Mouse (Mus musculus) stomach, embryonic 16.5 days (tissue): ENCODE results near the gene Zdhhc6. TPM values are rescaled to one million over a fixed set of nuclear protein-coding genes. Genes with fewer than 3 reads are reported as not detected.

Experiments used
- ATAC-seq: fragments of 200-750 bp; cut with Nextera tagmentation; 2 replicates; pipeline ENCODE4 v1.8.0; 2017; ENCODE audit warnings: moderate number of reproducible peaks, moderate TSS enrichment; ENCODE audit not compliant: insufficient read depth, low FRiP score
- H3K27ac ChIP-seq: fragments of 300-500 bp; sonication (generic); 2 replicates; pipeline ENCODE4 v1.5.1; 2014; ENCODE audit warnings: low read length
- H3K27me3 ChIP-seq: fragments of 300-500 bp; sonication (generic); 2 replicates; pipeline ENCODE4 v1.6.1; 2014; ENCODE audit warnings: low read length, control low read depth, mixed read lengths; ENCODE audit not compliant: control insufficient read depth, insufficient read depth
- H3K36me3 ChIP-seq: fragments of 300-500 bp; sonication (generic); 2 replicates; pipeline ENCODE4 v1.6.1; 2014; ENCODE audit warnings: low read length; ENCODE audit not compliant: control insufficient read depth, insufficient read depth
- H3K4me1 ChIP-seq: fragments of 300-500 bp; sonication (generic); 2 replicates; pipeline ENCODE4 v1.6.1; 2014; ENCODE audit warnings: low read length, control low read depth, mixed read lengths; ENCODE audit not compliant: control insufficient read depth, insufficient read depth
- H3K4me2 ChIP-seq: fragments of 300-500 bp; sonication (generic); 2 replicates; pipeline ENCODE4 v1.6.1; 2014; ENCODE audit warnings: low read depth, low read length, mixed read lengths
- H3K4me3 ChIP-seq: fragments of 300-500 bp; sonication (generic); replicated peaks from 2 replicates; pipeline ENCODE4 v1.5.1; 2014; ENCODE audit warnings: mild to moderate bottlenecking, low read length
- H3K9ac ChIP-seq: fragments of 300-500 bp; sonication (generic); 2 replicates; pipeline ENCODE4 v1.6.1; 2014; ENCODE audit warnings: low read length
- H3K9me3 ChIP-seq: fragments of 300-500 bp; sonication (generic); replicated peaks from 2 replicates; pipeline ENCODE4 v1.6.1; 2016; ENCODE audit warnings: low read length, control low read depth; ENCODE audit not compliant: control insufficient read depth
- WGBS: fragments of 180-500 bp; shearing (Covaris S2); extraction: QIAGEN DNeasy Blood & Tissue Kit; methylation state at CpG from one replicate; pipeline ENCODE4 v1.1.7; 2014; 5-methylcytosine and 5-hydroxymethylcytosine counted together
- polyA plus RNA-seq: library from polyadenylated mRNA; unstranded; fragments of >200 nt; fragmentation: Nextera tagmentation; extraction: Ambion mirVana; gene quantifications from 2 replicates; pipeline ENCODE4 v1.2.1, GENCODE M21; 2015

Gene Zdhhc6
- polyA plus RNA-seq, 1 experiment from 2014 or later = 85.8 TPM

DNA sequence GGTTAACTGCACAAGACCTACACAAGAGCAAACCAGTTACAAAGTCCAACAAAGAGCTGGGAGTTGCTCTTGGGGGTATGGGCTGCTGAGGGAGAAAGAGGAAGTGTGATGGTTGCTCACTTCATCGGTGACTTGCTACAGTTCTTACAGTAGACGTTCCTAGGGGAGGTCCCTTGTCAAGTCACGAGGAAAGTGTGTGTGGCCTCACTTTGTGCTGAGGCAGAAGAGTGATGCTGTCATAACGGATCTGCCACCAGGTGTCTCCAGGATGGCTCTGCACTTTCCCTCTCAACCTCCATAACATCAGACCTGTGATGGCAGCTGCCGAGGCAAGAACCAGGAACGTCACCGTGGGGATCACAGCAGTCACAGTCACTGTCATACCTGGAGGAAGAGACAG, 88.7 kb downstream of the Zdhhc6 start:
- no peaks in the 10 kb centered on the region for H3K27me3 ChIP-seq
- 74% methylated on average over 7 of the region's 7 CpGs for WGBS

DNA sequence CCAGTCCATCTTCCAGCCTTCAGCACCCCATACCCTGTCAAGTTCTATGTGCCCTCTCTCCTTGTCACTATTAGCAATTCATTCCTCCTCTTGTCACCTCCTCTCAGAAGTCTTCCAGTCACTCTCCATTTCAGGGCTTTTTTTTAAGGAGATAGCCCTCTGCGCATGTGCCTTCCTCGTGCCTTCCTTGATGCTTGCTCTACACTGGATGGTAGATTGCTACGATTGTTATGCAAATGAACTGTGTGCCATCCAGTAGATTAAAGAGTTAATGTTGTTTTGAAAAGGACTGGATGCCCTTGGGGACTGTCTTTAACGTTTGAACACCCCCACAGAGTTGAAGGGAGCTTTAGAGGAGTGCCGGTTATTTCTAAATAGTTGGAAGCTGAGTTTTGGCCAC, 89.2 kb downstream of the Zdhhc6 start:
- 74% methylated on average over 5 of the region's 5 CpGs for WGBS
- H3K27ac ChIP-seq = no peak overlapping the region
- no peaks in the 10 kb centered on the region for H3K9me3 ChIP-seq
- H3K9ac ChIP-seq = no peak overlapping the region
- no peaks in the 10 kb centered on the region for H3K27me3 ChIP-seq
- H3K36me3 ChIP-seq = no peaks in the 10 kb centered on the region
- H3K4me1 ChIP-seq = no peaks in the 10 kb centered on the region
- no peak overlapping the region for H3K4me2 ChIP-seq
- H3K4me3 ChIP-seq = no peak overlapping the region
- no peak for ATAC-seq

More for the DNA sequence above, 88.7 kb downstream of the Zdhhc6 start:
- Histone ChIP-seq H3K9ac (no peak overlapping the region), H3K27ac (no peak overlapping the region), H3K9me3 (no peaks in the 10 kb centered on the region), H3K36me3 (no peaks in the 10 kb centered on the region), H3K4me2 (no peak overlapping the region), H3K4me3 (no peak overlapping the region), H3K4me1 (no peaks in the 10 kb centered on the region)
- no peak for ATAC-seq

DNA sequence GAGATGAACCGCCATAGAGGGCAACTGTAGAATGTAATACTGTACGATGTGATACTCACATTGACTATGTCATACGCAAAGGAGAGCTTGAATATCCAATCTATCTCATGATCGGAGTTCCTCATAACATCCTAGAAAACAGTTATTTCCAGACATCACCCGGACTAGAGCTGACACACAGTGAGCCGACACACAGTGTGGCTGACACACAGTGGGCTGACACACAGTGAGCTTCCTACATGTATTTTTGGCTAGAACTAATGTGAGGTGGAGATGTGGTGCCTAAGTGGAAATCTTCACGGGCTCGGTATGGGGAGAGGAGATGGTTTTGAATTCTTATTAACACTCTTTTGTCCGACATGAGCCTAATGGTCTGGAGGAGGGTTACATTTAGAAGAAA, 93.6 kb downstream of the Zdhhc6 start:
- 91% methylated on average over 9 of the region's 9 CpGs for WGBS

More for the DNA sequence above, 93.6 kb downstream of the Zdhhc6 start:
- Histone ChIP-seq H3K4me1 (peaks cover 6% of the 10 kb centered on the region), H3K36me3 (no peaks in the 10 kb centered on the region), H3K9ac (no peak overlapping the region), H3K27ac (no peak overlapping the region), H3K4me2 (no peak overlapping the region), H3K9me3 (no peaks in the 10 kb centered on the region), H3K4me3 (no peak overlapping the region), H3K27me3 (no peaks in the 10 kb centered on the region)
- ATAC-seq = no peak

Other genes starting within 250 kb of the Zdhhc6 start
- 21.2 and 23.3 TPM in 2 replicates for gene Gpam, start 188.8 kb downstream of the Zdhhc6 start, polyA plus RNA-seq
- 0.13 and 0.14 TPM in 2 replicates for gene Tectb, start 135.3 kb downstream of the Zdhhc6 start, polyA plus RNA-seq
- 0.05 and 0.11 TPM in 2 replicates for gene Gucy2g, start 74.8 kb downstream of the Zdhhc6 start, polyA plus RNA-seq
- 145 and 151 TPM in 2 replicates for gene Acsl5, start 64.1 kb downstream of the Zdhhc6 start, polyA plus RNA-seq
- 26.1 and 27.0 TPM in 2 replicates for gene Vti1a, start 263 bp upstream of the Zdhhc6 start, polyA plus RNA-seq